Mouse (Mus musculus) left cerebral cortex, adult 11 months (tissue): Measurements from ENCODE around the gene Gm13539.

Source experiments
- DNase-seq: peaks from one replicate; pipeline ENCODE4 v3.0.0; 2022; ENCODE audit warnings: low spot score

Gm13539 gene

DNA sequence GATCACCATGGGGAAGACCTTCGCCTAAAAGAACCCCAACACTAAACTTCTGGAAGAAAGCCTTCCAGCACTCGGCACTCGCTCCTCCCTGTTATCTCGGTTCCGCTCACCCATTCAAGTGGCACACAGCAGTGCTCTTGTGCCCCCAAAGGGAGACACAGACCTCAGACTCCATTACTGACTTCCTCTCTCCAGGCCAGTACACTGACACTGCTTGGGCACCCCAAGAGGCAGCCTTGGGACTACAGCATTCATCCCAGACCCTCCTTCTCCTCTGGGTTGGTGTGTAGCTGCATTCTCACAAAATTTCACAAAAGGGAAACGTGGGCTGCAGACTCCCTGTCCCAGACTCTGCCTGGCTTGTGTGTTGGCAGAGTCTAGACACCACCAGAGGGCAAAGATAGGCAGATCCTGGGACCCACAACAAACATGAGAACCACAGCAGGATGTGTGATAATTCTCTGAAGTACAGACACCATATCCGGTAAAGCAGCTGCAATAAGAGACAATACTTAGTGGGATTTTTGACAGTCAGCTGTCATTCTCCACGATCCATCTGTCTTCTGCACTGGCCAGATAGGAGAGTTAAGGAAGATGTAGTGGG is 46.4 kb downstream of the Gm13539 start:
- DNase-seq, result no peak

DNA sequence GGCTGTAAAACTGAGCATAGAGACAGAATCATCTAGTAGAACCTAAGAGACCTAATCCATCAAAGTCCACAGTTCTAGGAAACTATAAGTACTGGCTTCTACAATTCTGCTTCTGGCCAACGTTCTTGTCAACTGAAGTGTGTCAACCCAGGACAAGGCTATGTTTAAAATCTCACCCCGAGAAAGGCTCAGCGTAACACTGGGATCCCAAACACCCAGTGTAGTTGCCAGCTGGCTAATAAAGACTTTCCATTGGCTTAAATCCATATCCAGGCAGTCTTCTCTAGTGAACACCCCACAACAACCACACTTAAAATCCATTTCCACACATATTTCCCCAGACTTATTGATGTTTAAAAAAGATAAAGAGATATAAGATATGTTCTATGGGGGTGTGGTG is 48.7 kb downstream of the Gm13539 start:
- DNase-seq, result no peak

DNA sequence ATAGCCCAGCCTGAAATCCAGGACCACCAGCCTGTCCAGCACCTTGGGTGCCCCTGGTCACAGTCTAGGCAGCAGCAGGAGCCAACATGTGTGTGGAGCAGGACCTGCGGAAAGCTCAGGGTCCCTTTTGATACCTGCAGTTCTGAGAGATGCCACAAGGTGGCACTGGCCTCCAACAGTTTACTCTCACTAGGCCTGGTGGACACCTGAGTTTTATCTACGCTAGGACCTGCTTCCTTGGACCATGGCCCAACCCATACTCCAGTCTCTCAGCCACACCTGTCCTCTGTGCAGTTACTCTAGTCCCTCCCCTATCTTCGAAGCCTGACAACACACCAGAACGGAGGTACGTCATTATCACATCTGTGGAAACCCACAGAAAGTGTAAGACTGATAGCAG is 54.2 kb downstream of the Gm13539 start:
- DNase-seq, result peak; percentile 53
